Mouse (Mus musculus): Measurements from ENCODE around the gene Lhfpl3. TPM values are rescaled to one million over a fixed set of nuclear protein-coding genes. Genes with fewer than 3 reads are reported as not detected.
"Not testable (repeated sequence)": the region's sequence is repeated elsewhere in the genome, so short reads cannot be mapped to it uniquely, and the experiment has no call there.

Lhfpl3 gene
- 0.03 and 0.06 TPM in 2 replicates for polyA plus RNA-seq (2012; rRNA removed)

DNA sequence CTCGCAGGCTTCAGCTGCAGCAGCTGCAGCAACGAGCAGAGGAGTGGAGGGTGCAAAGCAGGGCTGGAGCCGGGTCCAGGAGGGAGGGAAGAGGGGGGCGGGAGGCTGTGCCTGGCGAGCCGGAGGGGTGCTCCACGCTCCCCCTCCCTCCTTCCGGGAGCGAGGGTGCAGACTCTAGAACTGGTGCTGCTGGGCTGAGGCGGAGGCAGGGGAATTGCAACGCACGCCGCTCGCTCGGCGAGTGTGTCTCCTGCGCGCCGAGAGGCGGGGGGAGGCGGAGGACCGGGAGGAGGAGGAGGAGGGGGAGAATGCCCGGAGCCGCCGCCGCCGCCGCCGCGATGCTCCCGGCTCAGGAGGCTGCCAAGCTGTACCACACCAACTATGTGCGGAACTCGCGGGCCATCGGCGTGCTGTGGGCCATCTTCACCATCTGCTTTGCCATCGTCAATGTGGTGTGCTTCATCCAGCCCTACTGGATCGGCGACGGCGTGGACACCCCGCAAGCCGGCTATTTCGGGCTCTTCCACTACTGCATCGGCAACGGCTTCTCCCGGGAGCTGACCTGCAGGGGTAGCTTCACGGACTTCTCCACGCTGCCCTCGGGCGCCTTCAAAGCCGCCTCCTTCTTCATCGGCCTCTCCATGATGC lies at the start of gene Lhfpl3:
Gene Lhfpl3 (plus strand): TSS at position 175 of the 648 bp plus-strand sequence.
- no peak for TF ChIP-seq CTCF (IDR thresholded peaks at IDR 0.05; ENCODE audit: borderline replicate concordance, control insufficient read depth, extremely low read depth, insufficient read depth, low read length, poor library complexity)
- no peak for TF ChIP-seq POLR2A (IDR thresholded peaks at IDR 0.05; ENCODE audit: control insufficient read depth, extremely low read depth, insufficient read depth, low read length, poor library complexity)
- Histone ChIP-seq H3K4me1 (replicated peaks; ENCODE audit: control insufficient read depth, insufficient read depth, low read length) (peaks cover 11% of the 10 kb centered on the region), H3K4me3 (ENCODE audit: control insufficient read depth, insufficient read depth, low read length) (no peak within 1 kb of the TSS), H3K27me3 (ENCODE audit: control insufficient read depth, insufficient read depth, low read length) (peaks cover 6% of the 10 kb centered on the region; the same call in 1 of the 2 replicates), H3K27ac (ENCODE audit: control insufficient read depth, insufficient read depth, low read length) (no peak within 1 kb of the TSS), H3K36me3 (ENCODE audit: control insufficient read depth, insufficient read depth, low read length) (no peaks in the 10 kb centered on the region)
- peak; percentile 1 for DNase-seq
- WGBS, result 4% methylated on average over 39 of the region's 53 CpGs

DNA sequence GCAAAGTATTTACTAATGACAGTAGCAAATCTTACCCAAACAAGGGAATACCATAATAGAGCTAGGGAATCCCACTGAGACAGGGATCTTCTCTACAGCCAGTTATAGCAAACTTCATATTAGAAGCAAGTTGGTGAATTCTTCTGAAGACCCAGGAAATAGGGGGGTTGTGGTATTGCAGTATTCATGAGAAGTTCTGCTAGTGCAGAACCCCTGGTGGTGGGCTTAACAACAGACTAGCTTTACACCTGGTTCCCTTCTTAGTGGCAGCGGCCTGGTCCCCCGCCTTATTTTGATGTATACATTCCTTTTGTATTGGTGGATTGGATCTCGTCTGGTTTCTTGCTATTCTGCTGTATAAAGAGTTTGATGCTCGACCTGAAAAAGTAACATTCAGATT lies 39.6 kb upstream of the Lhfpl3 start:
- 92% methylated on average over 4 of the region's 4 CpGs for WGBS
- not testable (repeated sequence) for H3K4me3 ChIP-seq (ENCODE audit: control insufficient read depth, insufficient read depth, low read length); DNase-seq

GRCm38 (mm10) chr5:22745529-22745884 lies 352 bp upstream of the Lhfpl3 start:
- Histone ChIP-seq H3K27ac (ENCODE audit: control insufficient read depth, insufficient read depth, low read length) (no peak overlapping the region), H3K4me3 (ENCODE audit: control insufficient read depth, insufficient read depth, low read length) (no peak overlapping the region), H3K36me3 (ENCODE audit: control insufficient read depth, insufficient read depth, low read length) (no peaks in the 10 kb centered on the region), H3K4me1 (replicated peaks; ENCODE audit: control insufficient read depth, insufficient read depth, low read length) (peaks cover 11% of the 10 kb centered on the region), H3K27me3 (ENCODE audit: control insufficient read depth, insufficient read depth, low read length) (peaks cover 6% of the 10 kb centered on the region; the same call in 1 of the 2 replicates)
- 10% methylated on average over 10 of the region's 10 CpGs for WGBS
- no peak for TF ChIP-seq POLR2A (IDR thresholded peaks at IDR 0.05; ENCODE audit: control insufficient read depth, extremely low read depth, insufficient read depth, low read length, poor library complexity)
- no peak for TF ChIP-seq CTCF (IDR thresholded peaks at IDR 0.05; ENCODE audit: borderline replicate concordance, control insufficient read depth, extremely low read depth, insufficient read depth, low read length, poor library complexity)
- DNase-seq, result no peak

More for the DNA sequence above, 39.6 kb upstream of the Lhfpl3 start:
- not testable (repeated sequence) for H3K4me1 ChIP-seq (replicated peaks; ENCODE audit: control insufficient read depth, insufficient read depth, low read length); H3K27me3 ChIP-seq (ENCODE audit: control insufficient read depth, insufficient read depth, low read length); H3K36me3 ChIP-seq (ENCODE audit: control insufficient read depth, insufficient read depth, low read length); H3K27ac ChIP-seq (ENCODE audit: control insufficient read depth, insufficient read depth, low read length)

DNA sequence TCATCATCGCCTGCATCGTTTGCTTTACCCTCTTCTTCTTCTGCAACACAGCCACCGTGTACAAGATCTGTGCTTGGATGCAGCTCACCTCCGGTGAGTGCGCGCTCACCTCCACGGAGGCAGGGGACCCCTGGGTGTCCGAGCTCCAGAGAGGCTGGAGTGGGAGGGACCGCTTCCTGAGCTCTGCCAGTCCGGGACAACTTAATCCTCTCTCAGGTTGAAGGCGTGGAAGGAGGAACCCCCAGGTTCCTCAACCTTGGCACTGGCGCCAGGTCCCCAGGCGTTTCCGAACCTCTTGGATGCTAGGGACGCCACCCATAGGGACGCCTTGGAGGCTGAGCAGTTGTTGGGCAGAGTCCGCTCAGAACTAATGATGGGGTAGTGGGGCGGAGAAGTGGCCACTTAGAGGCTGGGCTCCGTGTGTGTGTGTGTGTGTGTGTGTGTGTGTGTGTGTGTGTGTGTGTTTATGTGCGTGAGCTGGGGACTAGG lies 718 bp downstream of the Lhfpl3 start:
- Histone ChIP-seq H3K4me3 (ENCODE audit: control insufficient read depth, insufficient read depth, low read length) (no peak overlapping the region), H3K36me3 (ENCODE audit: control insufficient read depth, insufficient read depth, low read length) (no peaks in the 10 kb centered on the region), H3K4me1 (replicated peaks; ENCODE audit: control insufficient read depth, insufficient read depth, low read length) (peaks cover 11% of the 10 kb centered on the region), H3K27ac (ENCODE audit: control insufficient read depth, insufficient read depth, low read length) (no peak overlapping the region), H3K27me3 (ENCODE audit: control insufficient read depth, insufficient read depth, low read length) (peaks cover 6% of the 10 kb centered on the region; the same call in 1 of the 2 replicates)
- no peak for DNase-seq
- no peak for TF ChIP-seq POLR2A (IDR thresholded peaks at IDR 0.05; ENCODE audit: control insufficient read depth, extremely low read depth, insufficient read depth, low read length, poor library complexity)
- TF ChIP-seq CTCF (IDR thresholded peaks at IDR 0.05; ENCODE audit: borderline replicate concordance, control insufficient read depth, extremely low read depth, insufficient read depth, low read length, poor library complexity), result no peak
- WGBS, result 10% methylated on average over 20 of the region's 20 CpGs

GRCm38 (mm10) chr5:22747305-22747704 lies 1.4 kb downstream of the Lhfpl3 start:
- H3K27ac ChIP-seq (ENCODE audit: control insufficient read depth, insufficient read depth, low read length), result no peak overlapping the region
- DNase-seq, result no peak
- WGBS, result 3% methylated on average over 7 of the region's 7 CpGs
- no peaks in the 10 kb centered on the region for H3K36me3 ChIP-seq (ENCODE audit: control insufficient read depth, insufficient read depth, low read length)
- peaks cover 6% of the 10 kb centered on the region; the same call in 1 of the 2 replicates for H3K27me3 ChIP-seq (ENCODE audit: control insufficient read depth, insufficient read depth, low read length)
- H3K4me1 ChIP-seq (replicated peaks; ENCODE audit: control insufficient read depth, insufficient read depth, low read length), result peaks cover 11% of the 10 kb centered on the region
- no peak for TF ChIP-seq CTCF (IDR thresholded peaks at IDR 0.05; ENCODE audit: borderline replicate concordance, control insufficient read depth, extremely low read depth, insufficient read depth, low read length, poor library complexity)
- TF ChIP-seq POLR2A (IDR thresholded peaks at IDR 0.05; ENCODE audit: control insufficient read depth, extremely low read depth, insufficient read depth, low read length, poor library complexity), result no peak
- no peak overlapping the region for H3K4me3 ChIP-seq (ENCODE audit: control insufficient read depth, insufficient read depth, low read length)

DNA sequence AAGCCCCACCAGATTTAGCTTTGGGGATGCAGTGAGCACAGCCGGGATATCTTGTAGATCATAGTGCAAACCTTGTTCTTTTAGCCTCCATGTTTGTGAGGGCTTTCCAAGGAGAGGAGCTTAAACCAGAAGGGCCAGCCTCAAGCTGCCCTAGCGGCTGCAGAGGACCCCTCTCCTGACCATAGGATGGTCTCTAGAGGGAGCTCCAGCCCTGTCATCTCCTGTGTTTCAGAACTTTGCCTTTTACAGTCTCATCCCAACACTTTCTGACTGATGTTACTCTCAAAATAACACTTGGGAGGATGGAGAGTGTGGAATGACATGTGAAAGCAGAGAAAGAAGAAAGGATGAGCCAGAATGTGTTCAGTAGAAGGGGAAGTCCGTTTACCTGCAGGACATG lies 11.4 kb downstream of the Lhfpl3 start:
- no peak overlapping the region for H3K4me3 ChIP-seq (ENCODE audit: control insufficient read depth, insufficient read depth, low read length)
- 44% methylated on average over 3 of the region's 3 CpGs for WGBS
- TF ChIP-seq POLR2A (IDR thresholded peaks at IDR 0.05; ENCODE audit: control insufficient read depth, extremely low read depth, insufficient read depth, low read length, poor library complexity), result no peak
- TF ChIP-seq CTCF (IDR thresholded peaks at IDR 0.05; ENCODE audit: borderline replicate concordance, control insufficient read depth, extremely low read depth, insufficient read depth, low read length, poor library complexity), result no peak
- no peaks in the 10 kb centered on the region for H3K27me3 ChIP-seq (ENCODE audit: control insufficient read depth, insufficient read depth, low read length)
- H3K4me1 ChIP-seq (replicated peaks; ENCODE audit: control insufficient read depth, insufficient read depth, low read length), result no peaks in the 10 kb centered on the region
- no peaks in the 10 kb centered on the region for H3K36me3 ChIP-seq (ENCODE audit: control insufficient read depth, insufficient read depth, low read length)
- no peak for DNase-seq
- H3K27ac ChIP-seq (ENCODE audit: control insufficient read depth, insufficient read depth, low read length), result no peak overlapping the region

- H3K36me3 ChIP-seq (ENCODE audit: control insufficient read depth, insufficient read depth, low read length), result no peaks in the 10 kb centered on the region
- H3K4me1 ChIP-seq (replicated peaks; ENCODE audit: control insufficient read depth, insufficient read depth, low read length), result no peaks in the 10 kb centered on the region
- no peaks in the 10 kb centered on the region for H3K27me3 ChIP-seq (ENCODE audit: control insufficient read depth, insufficient read depth, low read length)
- no peak overlapping the region for H3K4me3 ChIP-seq (ENCODE audit: control insufficient read depth, insufficient read depth, low read length)
- no peak overlapping the region for H3K27ac ChIP-seq (ENCODE audit: control insufficient read depth, insufficient read depth, low read length)
- no peak for DNase-seq
- TF ChIP-seq CTCF (IDR thresholded peaks at IDR 0.05; ENCODE audit: borderline replicate concordance, control insufficient read depth, extremely low read depth, insufficient read depth, low read length, poor library complexity) (no peak), POLR2A (IDR thresholded peaks at IDR 0.05; ENCODE audit: control insufficient read depth, extremely low read depth, insufficient read depth, low read length, poor library complexity) (no peak)
- WGBS, result 51% methylated on average over 1 of the region's 1 CpGs
These were observed 24.9 kb downstream of the Lhfpl3 start for GRCm38 (mm10) chr5:22770726-22771125.

Measured in thymus, adult 2 months (tissue).